Mouse (Mus musculus) MEL (cell line): ENCODE data around the gene Far2. TPM values are rescaled to one million over a fixed set of nuclear protein-coding genes. Genes with fewer than 3 reads are reported as not detected.

Experiments used
- DNase-seq: peaks from one replicate; pipeline ENCODE4 v3.0.0; 2011; ENCODE audit warnings: low read depth, low spot score
- H3K27ac ChIP-seq: 2 replicates; pipeline ENCODE4 v1.5.1; 2012; ENCODE audit warnings: low read depth, mild to moderate bottlenecking, control low read depth, low read length, moderate library complexity; ENCODE audit not compliant: control insufficient read depth
- H3K27me3 ChIP-seq, 2 experiments: fragments of 150-350 bp in 1 of 2; sonication (generic) in 1 of 2; 2 replicates each; pipeline ENCODE4 v1.6.1; 2012; ENCODE audit warnings: low read length in 2 of 2, mild to moderate bottlenecking in 2 of 2, improper control_type of control experiment in 1 of 2, moderate library complexity in 1 of 2; ENCODE audit not compliant: insufficient read depth in 2 of 2, control insufficient read depth in 1 of 2
- H3K36me3 ChIP-seq, 2 experiments: 2 replicates each; pipeline ENCODE4 v1.6.1; 2012 to 2014; ENCODE audit warnings: low read length in 2 of 2, improper control_type of control experiment in 1 of 2, inconsistent platforms in 1 of 2, mild to moderate bottlenecking in 1 of 2; ENCODE audit not compliant: insufficient read depth in 2 of 2, control insufficient read depth in 1 of 2
- H3K4me1 ChIP-seq, 2 experiments: fragments of 150-350 bp in 1 of 2; sonication (generic) in 1 of 2; 2 replicates each; pipeline ENCODE4 v1.6.1; 2012; ENCODE audit warnings: low read length in 2 of 2, improper control_type of control experiment in 1 of 2, mild to moderate bottlenecking in 1 of 2; ENCODE audit not compliant: insufficient read depth in 2 of 2, control insufficient read depth in 1 of 2
- H3K4me3 ChIP-seq, 2 experiments: fragments of 150-350 bp in 1 of 2; sonication (generic) in 1 of 2; 2 replicates each; pipeline ENCODE4 v1.5.1; 2012; ENCODE audit warnings: low read depth in 2 of 2, low read length in 2 of 2, mild to moderate bottlenecking in 2 of 2, moderate library complexity in 2 of 2, control low read depth in 1 of 2, improper control_type of control experiment in 1 of 2; ENCODE audit not compliant: control insufficient read depth in 1 of 2, insufficient read depth in 1 of 2
- H3K79me2 ChIP-seq: 2 replicates; pipeline ENCODE4 v1.6.1; 2012; ENCODE audit warnings: mild to moderate bottlenecking, low read length, moderate library complexity; ENCODE audit not compliant: control insufficient read depth, poor library complexity, insufficient read depth
- H3K9ac ChIP-seq: 2 replicates; pipeline ENCODE4 v1.6.1; 2012; ENCODE audit warnings: low read depth, mild to moderate bottlenecking, control low read depth, low read length, moderate library complexity; ENCODE audit not compliant: control insufficient read depth, poor library complexity, severe bottlenecking
- H3K9me3 ChIP-seq: fragments of 150-350 bp; sonication (generic); replicated peaks from 2 replicates; pipeline ENCODE4 v1.6.1; 2012; ENCODE audit warnings: mild to moderate bottlenecking, low read length, improper control_type of control experiment, moderate library complexity; ENCODE audit not compliant: insufficient read depth
- CHD2 ChIP-seq: IDR thresholded peaks from 2 replicates; pipeline ENCODE4 v1.6.1; 2011; ENCODE audit warnings: low read length, improper control_type of control experiment
- CTCF ChIP-seq, 3 experiments: IDR thresholded peaks in 2 of 3; conservative IDR thresholded peaks in 1 of 3; 2 replicates each; pipeline ENCODE4 v1.5.1; 2011 to 2012; ENCODE audit warnings: low read length in 3 of 3, low read depth in 2 of 3, mild to moderate bottlenecking in 2 of 3, improper control_type of control experiment in 1 of 3, inconsistent platforms in 1 of 3, mixed read lengths in 1 of 3, moderate library complexity in 1 of 3; ENCODE audit not compliant: control insufficient read depth in 1 of 3, insufficient read depth in 1 of 3, poor library complexity in 1 of 3, severe bottlenecking in 1 of 3
- EP300 ChIP-seq, 2 experiments: IDR thresholded peaks; 2 replicates each; pipeline ENCODE4 v1.6.1; 2011; ENCODE audit warnings: improper control_type of control experiment in 2 of 2, low read length in 2 of 2, low read depth in 1 of 2, mild to moderate bottlenecking in 1 of 2
- ETS1 ChIP-seq: IDR thresholded peaks from 2 replicates; pipeline ENCODE4 v1.6.1; 2012; ENCODE audit warnings: low read depth, mild to moderate bottlenecking, inconsistent platforms, low read length, improper control_type of control experiment, moderate library complexity
- GABPA ChIP-seq: IDR thresholded peaks from 2 replicates; pipeline ENCODE4 v1.6.1; 2012; ENCODE audit warnings: low read depth, mild to moderate bottlenecking, inconsistent platforms, low read length, improper control_type of control experiment, moderate library complexity
- GATA1 ChIP-seq: IDR thresholded peaks from 2 replicates; pipeline ENCODE4 v1.6.1; 2011; ENCODE audit warnings: low read depth, low read length, improper control_type of control experiment
- HCFC1 ChIP-seq: IDR thresholded peaks from 2 replicates; pipeline ENCODE4 v1.6.1; 2012; ENCODE audit warnings: low read depth, mild to moderate bottlenecking, inconsistent platforms, low read length, improper control_type of control experiment, moderate library complexity
- MAFK ChIP-seq: IDR thresholded peaks from 2 replicates; pipeline ENCODE4 v1.6.1; 2011; ENCODE audit warnings: low read depth, mild to moderate bottlenecking, low read length, improper control_type of control experiment, borderline replicate concordance
- MAX ChIP-seq: IDR thresholded peaks from 2 replicates; pipeline ENCODE4 v1.6.1; 2011; ENCODE audit warnings: low read length, improper control_type of control experiment
- MAZ ChIP-seq: IDR thresholded peaks from 2 replicates; pipeline ENCODE4 v1.6.1; 2012; ENCODE audit warnings: low read depth, mild to moderate bottlenecking, inconsistent platforms, low read length, improper control_type of control experiment
- MEF2A ChIP-seq: IDR thresholded peaks from 2 replicates; pipeline ENCODE4 v1.6.1; 2014; ENCODE audit warnings: low read depth, mild to moderate bottlenecking, inconsistent platforms, low read length, improper control_type of control experiment; ENCODE audit not compliant: poor library complexity, insufficient replicate concordance, severe bottlenecking; ENCODE audit errors: extremely low read depth
- MXI1 ChIP-seq: IDR thresholded peaks from 2 replicates; pipeline ENCODE4 v1.6.1; 2011; ENCODE audit warnings: mild to moderate bottlenecking, low read depth, low read length, improper control_type of control experiment
- MYB ChIP-seq: IDR thresholded peaks from 2 replicates; pipeline ENCODE4 v1.6.1; 2011; ENCODE audit warnings: mild to moderate bottlenecking, low read depth, low read length, improper control_type of control experiment
- NELFE ChIP-seq: IDR thresholded peaks from 2 replicates; pipeline ENCODE4 v1.6.1; 2011; ENCODE audit warnings: low read depth, low read length, improper control_type of control experiment
- NRF1 ChIP-seq: IDR thresholded peaks from 2 replicates; pipeline ENCODE4 v1.6.1; 2014; ENCODE audit warnings: low read depth, mild to moderate bottlenecking, inconsistent platforms, low read length, improper control_type of control experiment, moderate library complexity; ENCODE audit not compliant: poor library complexity, insufficient read depth, severe bottlenecking
- POLR2A ChIP-seq, 2 experiments: IDR thresholded peaks; 2 replicates each; pipeline ENCODE4 v1.6.1; 2011 to 2012; ENCODE audit warnings: low read length in 2 of 2, mild to moderate bottlenecking in 2 of 2, control low read depth in 1 of 2, improper control_type of control experiment in 1 of 2, low read depth in 1 of 2, moderate library complexity in 1 of 2; ENCODE audit not compliant: control insufficient read depth in 1 of 2, insufficient read depth in 1 of 2, poor library complexity in 1 of 2
- POLR2AphosphoS2 ChIP-seq: IDR thresholded peaks from 2 replicates; pipeline ENCODE4 v1.6.1; 2011; ENCODE audit warnings: low read length, improper control_type of control experiment
- POLR2AphosphoS5 ChIP-seq: IDR thresholded peaks from 2 replicates; pipeline ENCODE4 v1.6.1; 2012; ENCODE audit warnings: low read depth, borderline replicate concordance, mild to moderate bottlenecking, inconsistent platforms, low read length, moderate library complexity, mixed read lengths
- RAD21 ChIP-seq: IDR thresholded peaks from 2 replicates; pipeline ENCODE4 v1.6.1; 2011; ENCODE audit warnings: mild to moderate bottlenecking, low read depth, low read length, improper control_type of control experiment
- RCOR1 ChIP-seq: IDR thresholded peaks from 2 replicates; pipeline ENCODE4 v1.6.1; 2012; ENCODE audit warnings: low read depth, mild to moderate bottlenecking, inconsistent platforms, low read length, improper control_type of control experiment
- SMC3 ChIP-seq: IDR thresholded peaks from 2 replicates; pipeline ENCODE4 v1.6.1; 2011; ENCODE audit warnings: low read depth, low read length, improper control_type of control experiment
- TAL1 ChIP-seq: IDR thresholded peaks from 2 replicates; pipeline ENCODE4 v1.6.1; 2012; ENCODE audit warnings: mild to moderate bottlenecking, inconsistent platforms, low read length, moderate library complexity, mixed read lengths
- TBP ChIP-seq: IDR thresholded peaks from 2 replicates; pipeline ENCODE4 v1.8.0; 2011; ENCODE audit warnings: low read depth, low read length, improper control_type of control experiment
- TCF12 ChIP-seq: IDR thresholded peaks from 2 replicates; pipeline ENCODE4 v1.6.1; 2014; ENCODE audit warnings: low read depth, mild to moderate bottlenecking, inconsistent platforms, low read length, improper control_type of control experiment, moderate library complexity
- UBTF ChIP-seq: IDR thresholded peaks from 2 replicates; pipeline ENCODE4 v1.6.1; 2012; ENCODE audit warnings: low read depth, mild to moderate bottlenecking, inconsistent platforms, low read length, improper control_type of control experiment, moderate library complexity, borderline replicate concordance; ENCODE audit not compliant: insufficient read depth
- USF1 ChIP-seq: IDR thresholded peaks from 2 replicates; pipeline ENCODE4 v1.6.1; 2014; ENCODE audit warnings: low read depth, mild to moderate bottlenecking, inconsistent platforms, low read length, improper control_type of control experiment, moderate library complexity
- USF2 ChIP-seq, 2 experiments: IDR thresholded peaks; 2 replicates each; pipeline ENCODE4 v1.6.1; 2011 to 2012; ENCODE audit warnings: improper control_type of control experiment in 2 of 2, low read length in 2 of 2, borderline replicate concordance in 1 of 2, inconsistent platforms in 1 of 2, low read depth in 1 of 2, mild to moderate bottlenecking in 1 of 2; ENCODE audit not compliant: insufficient read depth in 1 of 2
- ZC3H11A ChIP-seq: IDR thresholded peaks from 2 replicates; pipeline ENCODE4 v1.6.1; 2012; ENCODE audit warnings: low read depth, mild to moderate bottlenecking, inconsistent platforms, low read length, improper control_type of control experiment
- ZMIZ1 ChIP-seq: IDR thresholded peaks from 2 replicates; pipeline ENCODE4 v1.6.1; 2012; ENCODE audit warnings: low read depth, mild to moderate bottlenecking, inconsistent platforms, low read length, improper control_type of control experiment, moderate library complexity
- polyA plus RNA-seq, 2 experiments: library from polyadenylated mRNA; stranded (reverse) in 1 of 2; unstranded in 1 of 2; fragments of >175 nt in 1 of 2; fragments of >200 nt in 1 of 2; gene quantifications; 2 replicates each; pipeline versions ENCODE4 v1.2.1 to v1.2.4; 2012; ENCODE audit warnings: low replicate concordance in 2 of 2, low read depth in 1 of 2; ENCODE audit not compliant: insufficient read length in 2 of 2, insufficient read depth in 1 of 2, missing spikeins in 1 of 2
- total RNA-seq: library from RNA; depleted of rRNA; stranded (reverse); fragments of 300-350 nt; gene quantifications from 2 replicates; pipeline ENCODE4 v1.2.3, GENCODE M21; 2012

Gene Far2
- total and polyA plus RNA-seq, 3 experiments, result 0.81 to 2.8 TPM; not detected in 1

DNA sequence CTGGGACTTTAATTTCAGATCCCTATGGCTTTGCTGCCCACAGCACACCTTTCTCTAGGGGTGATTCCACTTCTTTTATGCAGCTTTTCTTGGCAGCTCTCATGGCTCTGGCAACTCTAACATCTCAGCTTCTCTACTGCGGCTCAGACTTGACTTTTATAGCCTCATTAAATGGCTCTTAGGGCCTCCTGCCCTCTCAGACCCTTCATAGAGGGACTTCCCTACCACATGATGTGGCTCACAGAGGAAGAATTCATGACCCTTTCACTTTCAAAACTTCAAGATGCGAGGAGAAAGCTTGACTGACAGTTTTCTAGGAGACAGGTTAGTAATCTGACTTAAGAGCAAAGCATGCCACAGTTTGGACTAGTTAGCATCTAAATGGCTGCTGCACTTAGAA lies 175.6 kb downstream of the Far2 start:
- no peak overlapping the region for H3K9ac ChIP-seq
- no peaks in the 10 kb centered on the region for H3K27me3 ChIP-seq
- no peaks in the 10 kb centered on the region for H3K9me3 ChIP-seq
- DNase-seq, result no peak
- H3K27ac ChIP-seq, result no peak overlapping the region
- no peaks in the 10 kb centered on the region for H3K79me2 ChIP-seq
- H3K4me3 ChIP-seq, result no peak overlapping the region
- peaks cover 0 to 25% of the 10 kb centered on the region in 2 experiments; a peak in 2 of 4 replicates for H3K36me3 ChIP-seq
- TF ChIP-seq POLR2A (IDR thresholded peaks at IDR 0.05; ENCODE audit: control insufficient read depth in 1 of 2, insufficient read depth in 1 of 2, low read depth in 1 of 2, low read length in 2 of 2, poor library complexity in 1 of 2), result no peak
- TF ChIP-seq MYB, result no peak
- no peak for TF ChIP-seq TBP
- TF ChIP-seq SMC3, result no peak
- TF ChIP-seq MEF2A, result no peak
- TF ChIP-seq CHD2, result no peak
- TF ChIP-seq TCF12, result no peak
- no peak for TF ChIP-seq USF1
- no peak for TF ChIP-seq GATA1
- TF ChIP-seq MAX, result no peak
- TF ChIP-seq NELFE, result no peak
- no peak for TF ChIP-seq GABPA
- TF ChIP-seq NRF1, result no peak
- TF ChIP-seq MXI1, result no peak
- TF ChIP-seq UBTF, result no peak
- no peak for TF ChIP-seq ZC3H11A
- no peak for TF ChIP-seq RAD21
- H3K4me1 ChIP-seq, result peaks cover 9 to 13% of the 10 kb centered on the region in 2 experiments

DNA sequence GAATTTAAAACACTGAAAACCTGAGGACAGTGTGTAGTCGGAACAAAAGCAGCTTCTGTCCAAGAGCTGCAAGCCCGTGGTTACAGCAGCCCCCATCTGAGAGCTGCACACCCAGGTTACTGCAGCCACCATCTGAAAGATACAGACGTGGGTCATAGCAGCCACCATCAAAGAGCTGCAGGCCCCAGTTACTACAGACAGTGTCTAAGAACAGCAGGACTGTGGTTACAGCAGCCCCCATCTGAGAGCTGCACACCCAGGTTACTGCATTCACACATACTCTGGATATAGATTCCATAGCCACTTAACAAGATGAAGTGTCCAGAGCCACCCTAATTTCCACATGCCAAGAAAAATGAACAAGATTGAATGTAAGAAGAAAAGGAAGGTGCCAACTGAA lies 180.5 kb downstream of the Far2 start:
- no peak overlapping the region for H3K9ac ChIP-seq
- H3K36me3 ChIP-seq, result no peaks in the 10 kb centered on the region
- H3K79me2 ChIP-seq, result no peaks in the 10 kb centered on the region
- H3K27ac ChIP-seq, result no peak overlapping the region
- H3K4me3 ChIP-seq, result no peak overlapping the region
- no peaks in the 10 kb centered on the region for H3K27me3 ChIP-seq
- no peaks in the 10 kb centered on the region for H3K4me1 ChIP-seq
- DNase-seq, result no peak
- no peaks in the 10 kb centered on the region for H3K9me3 ChIP-seq
- TF ChIP-seq POLR2AphosphoS2 (no peak), TAL1 (no peak), ZMIZ1 (no peak), MAZ (no peak), USF2 (IDR thresholded peaks at IDR 0.05; ENCODE audit: borderline replicate concordance in 1 of 2, insufficient read depth in 1 of 2, low read depth in 1 of 2, low read length in 2 of 2) (no peak), POLR2A (IDR thresholded peaks at IDR 0.05; ENCODE audit: control insufficient read depth in 1 of 2, insufficient read depth in 1 of 2, low read depth in 1 of 2, low read length in 2 of 2, poor library complexity in 1 of 2) (no peak), MAFK (no peak), RAD21 (no peak), GATA1 (no peak), TBP (no peak), POLR2AphosphoS5 (no peak), UBTF (no peak), ETS1 (no peak), HCFC1 (no peak), CTCF (IDR thresholded peaks at IDR 0.05 in 2 of 3, conservative IDR thresholded peaks at IDR 0.05 in 1 of 3; ENCODE audit: control insufficient read depth in 1 of 3, insufficient read depth in 1 of 3, low read depth in 2 of 3, low read length in 3 of 3, poor library complexity in 1 of 3, severe bottlenecking in 1 of 3) (no peak), RCOR1 (no peak), EP300 (IDR thresholded peaks at IDR 0.05; ENCODE audit: low read depth in 1 of 2, low read length in 2 of 2) (no peak)
